Mouse (Mus musculus): ENCODE measurements at regions not wholly inside any gene's neighbourhood (a gene's known extent, or its start where the extent isn't known, plus 50 kb on each side); places are given as distances from the start of the nearest gene placed in this dataset.

GRCm38 (mm10) chr5:85467151-85467550, 598.2 kb downstream of the Cenpc1 start:
- DNase-seq (ENCODE audit: low spot score) = no peak
